ENCODE assay signal across 8 mouse cellular contexts in genomic region chr7:98655681-98656530, GRCm38 (mm10). TPM values are rescaled to one million over a fixed set of nuclear protein-coding genes. Genes with fewer than 3 reads are reported as not detected.
DNase-seq lines count a peak whose midpoint lies in the region; ATAC-seq lines count a peak whose summit lies in the region.

No protein-coding gene starts in this region.

- no peaks in the 10 kb centered on the region for H3K36me3 ChIP-seq in hindbrain, embryonic 16.5 days (ENCODE audit: control insufficient read depth, insufficient read depth, low read length)

- peaks cover 19% of the 10 kb centered on the region for H3K4me1 ChIP-seq in hindbrain, embryonic 16.5 days (ENCODE audit: control insufficient read depth, insufficient read depth, low read depth, low read length)

- no peaks in the 10 kb centered on the region for H3K27me3 ChIP-seq in hindbrain, embryonic 16.5 days (replicated peaks; ENCODE audit: control insufficient read depth, insufficient read depth, low read length)

- H3K9ac ChIP-seq in hindbrain, embryonic 16.5 days (ENCODE audit: low read depth, low read length), result peak overlapping the region; percentile 91

- peak; percentile 92 for DNase-seq in ZHBTc4 (ENCODE audit: low read depth, low spot score)
- peak; percentile 54 to 82 for DNase-seq in cerebellum, postnatal 4 days (ENCODE audit: low spot score in 2 of 2)
- DNase-seq in gastrocnemius, adult 18-20 months (ENCODE audit: low spot score), result peak; percentile 78
- DNase-seq in left cerebral cortex, adult 18-20 months (ENCODE audit: low spot score in 2 of 2), result peak; percentile 72 to 84
- DNase-seq in lung, postnatal 4 days, result peak; percentile 90 to 92
- peak; percentile 45 for DNase-seq in retina, postnatal 7 days (ENCODE audit: low read depth, low spot score)
- DNase-seq in urinary bladder, adult 18-20 months (ENCODE audit: low spot score in 2 of 2), result peak; percentile 75 to 86

- H3K4me3 ChIP-seq in hindbrain, embryonic 16.5 days (ENCODE audit: low read length), result peak overlapping the region; percentile 95

- no peaks in the 10 kb centered on the region for H3K9me3 ChIP-seq in hindbrain, embryonic 16.5 days (ENCODE audit: control insufficient read depth, low read length)

- WGBS in hindbrain, embryonic 16.5 days, result under 1% methylated on average over 66 of the region's 74 CpGs

- peak overlapping the region; percentile 85 for H3K4me2 ChIP-seq in hindbrain, embryonic 16.5 days (ENCODE audit: low read length)

- ATAC-seq in hindbrain, embryonic 16.5 days, result peak; percentile 59

- H3K27ac ChIP-seq in hindbrain, embryonic 16.5 days (ENCODE audit: low read depth, low read length), result peak overlapping the region; percentile 94

RNA-seq across cellular contexts. Expression of gene Emsy, which starts 0.7 kb away (rescaled TPM):
- total RNA-seq in gastrocnemius, adult 18-20 months (2021), result 10 to 100 TPM; 14.2 to 18.5 TPM
- polyA plus RNA-seq in hindbrain, embryonic 16.5 days (2015; fragmentation: Nextera tagmentation; extraction: Ambion mirVana), result 28.1 and 37.7 TPM in 2 replicates
- 10 to 100 TPM; 62.8 to 64.8 TPM for total RNA-seq in left cerebral cortex, adult 18-20 months (2021)

RNA-seq across cellular contexts. Expression of gene Thap12, which starts 47.0 kb away (rescaled TPM):
- 100 to 1,000 TPM; 125 to 134 TPM for total RNA-seq in gastrocnemius, adult 18-20 months (2021)
- polyA plus RNA-seq in hindbrain, embryonic 16.5 days (2015; fragmentation: Nextera tagmentation; extraction: Ambion mirVana), result 40.2 and 45.6 TPM in 2 replicates
- total RNA-seq in left cerebral cortex, adult 18-20 months (2021), result 10 to 100 TPM; 62.3 to 63.1 TPM

Comparison
In these comparisons a context has a peak if more than half of its experiments do, and no peak if none do; other contexts are left out.
1. Peak in every context shown above with its lines: DNase-seq, ATAC-seq, H3K4me3 ChIP-seq and H3K27ac ChIP-seq.